Mouse (Mus musculus): ENCODE results near the gene 9130204L05Rik.

Gene 9130204L05Rik

GRCm38 (mm10) chr3:91090703-91091102, at the start of gene 9130204L05Rik:
Gene 9130204L05Rik, minus strand, starts transcription at chr3:91090803.
- DNase-seq (ENCODE audit: low read depth, low spot score), result no peak

GRCm38 (mm10) chr3:91108696-91109095, 18.1 kb upstream of the 9130204L05Rik start:
- no peak for DNase-seq (ENCODE audit: low read depth, low spot score)

- peak; percentile 72 for DNase-seq (ENCODE audit: low read depth, low spot score)
Measured at GRCm38 (mm10) chr3:91059211-91059610, 31.4 kb downstream of the 9130204L05Rik start.

- DNase-seq (ENCODE audit: low read depth, low spot score), result peak; percentile 25
Measured at GRCm38 (mm10) chr3:91052654-91053053, 37.9 kb downstream of the 9130204L05Rik start.
